Mouse (Mus musculus) mesoderm, embryonic 11.5 days (tissue): ENCODE measurements at regions not wholly inside any gene's neighbourhood (a gene's known extent, or its start where the extent isn't known, plus 50 kb on each side); places are given as distances from the start of the nearest gene placed in this dataset.

Experiments used
- DNase-seq: peaks from one replicate; pipeline ENCODE4 v3.0.0-alpha.2; 2012; ENCODE audit warnings: low read depth, low spot score

DNA sequence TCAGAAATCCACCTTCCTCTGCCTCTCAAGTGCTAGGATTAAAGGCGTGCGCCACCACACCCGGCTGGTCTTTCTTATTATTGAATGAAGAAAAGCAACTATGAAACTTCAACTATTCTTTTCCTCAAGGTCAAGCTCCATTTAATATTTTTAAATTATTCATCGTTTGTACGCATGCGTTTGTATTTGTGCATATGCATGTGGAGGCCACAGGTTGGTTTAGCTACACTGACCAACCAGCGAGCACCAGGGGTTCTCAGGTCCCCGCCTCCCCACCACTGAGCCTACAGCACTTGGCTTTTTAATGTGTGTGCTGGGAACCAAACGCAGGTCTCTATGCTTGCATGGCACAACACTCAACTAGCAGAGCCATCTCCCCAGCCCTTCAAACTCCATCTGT lies 51.0 kb upstream of the Tmem252 start:
- no peak for DNase-seq

DNA sequence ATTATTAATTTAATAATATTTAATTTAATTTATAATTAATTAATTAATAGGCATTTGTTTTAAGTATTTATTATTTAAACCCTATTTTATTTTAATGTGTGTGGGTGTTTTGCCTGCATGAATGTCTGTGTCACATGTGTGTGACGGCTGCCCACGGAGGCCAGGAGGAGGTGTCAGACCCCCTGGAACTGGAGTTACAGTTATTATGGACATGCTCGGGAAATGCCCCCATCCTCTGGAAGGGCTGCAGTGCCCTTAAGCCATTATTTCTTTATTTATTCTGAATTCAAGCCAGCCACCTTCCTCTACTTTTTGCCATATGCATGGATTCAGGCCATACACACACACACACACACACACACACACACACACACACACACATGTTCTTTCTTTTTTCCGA lies 51.5 kb upstream of the Tmem252 start:
- DNase-seq: no peak

DNA sequence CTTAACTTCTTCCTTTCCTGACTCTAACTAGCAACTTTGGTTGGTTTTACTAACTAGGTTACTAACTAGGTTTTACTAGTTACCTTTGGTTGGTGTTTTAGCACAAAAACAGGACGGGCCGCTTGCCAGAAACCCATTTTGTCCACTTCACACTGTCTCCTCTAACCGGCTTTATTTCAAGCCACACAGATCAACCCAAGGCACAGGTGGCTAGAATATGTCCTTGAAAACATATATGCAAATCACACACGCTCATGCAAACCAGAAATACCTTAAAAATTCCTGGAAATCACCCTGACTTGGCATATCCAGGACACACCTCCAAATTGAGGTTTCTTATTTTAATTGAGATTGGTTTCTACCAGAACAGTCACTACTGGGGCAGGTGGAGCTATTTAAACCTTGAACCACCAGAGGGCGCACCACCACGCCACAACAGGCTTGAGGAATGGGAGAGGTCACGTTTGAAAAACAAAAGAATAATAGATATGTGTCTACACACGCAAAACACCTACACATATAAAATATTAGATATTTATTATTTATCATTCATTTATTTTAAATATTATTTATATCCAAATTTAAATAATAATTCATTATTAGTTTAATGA lies 52.1 kb upstream of the Tmem252 start:
- DNase-seq: peak; percentile 80

DNA sequence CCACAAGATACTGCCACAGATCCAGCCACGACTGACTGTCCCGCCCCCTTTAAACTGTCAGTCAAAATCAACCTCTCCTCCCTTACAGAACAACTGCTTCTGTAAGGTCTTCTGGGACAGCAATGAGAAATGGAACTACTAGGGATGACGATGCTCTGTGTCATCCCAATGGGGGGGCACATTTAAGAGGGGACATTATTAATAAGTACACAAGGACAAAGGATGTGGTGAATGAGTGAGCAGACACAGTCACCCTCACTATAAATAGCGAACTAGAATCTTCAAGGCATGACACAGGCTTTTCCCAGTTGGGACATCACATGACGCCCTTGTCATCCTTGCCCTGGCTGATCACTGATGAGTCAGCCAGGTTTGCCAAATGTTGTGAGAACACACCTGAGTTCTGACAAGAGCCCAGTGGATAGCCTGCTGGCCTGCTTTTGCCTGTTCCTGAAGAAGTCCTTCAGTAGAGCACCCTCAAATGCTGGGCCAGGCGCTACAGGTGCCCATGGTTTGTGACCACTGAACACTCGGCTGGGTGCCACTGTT lies 58.0 kb upstream of the Tmem252 start:
- no peak for DNase-seq

DNA sequence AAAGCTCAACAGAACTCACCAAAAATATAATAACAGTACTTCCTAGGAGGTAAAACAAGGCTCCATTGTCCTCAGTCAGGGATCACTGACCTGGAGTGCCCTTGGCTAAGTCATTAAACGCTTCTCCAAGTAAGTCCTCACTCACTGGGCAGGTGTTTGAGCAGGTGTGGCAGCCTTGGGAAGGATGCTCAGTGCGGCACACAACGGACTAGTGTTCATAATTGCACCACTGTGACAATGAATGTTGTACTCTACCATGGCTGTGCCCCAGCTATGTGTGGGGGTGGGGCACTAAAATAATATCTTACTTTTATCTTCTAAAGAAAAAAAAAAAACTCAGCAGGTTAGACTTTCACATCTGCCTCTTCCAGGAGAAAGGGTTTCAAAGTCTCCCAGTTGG lies 52.2 kb upstream of the Pip5k1b start:
- no peak for DNase-seq

DNA sequence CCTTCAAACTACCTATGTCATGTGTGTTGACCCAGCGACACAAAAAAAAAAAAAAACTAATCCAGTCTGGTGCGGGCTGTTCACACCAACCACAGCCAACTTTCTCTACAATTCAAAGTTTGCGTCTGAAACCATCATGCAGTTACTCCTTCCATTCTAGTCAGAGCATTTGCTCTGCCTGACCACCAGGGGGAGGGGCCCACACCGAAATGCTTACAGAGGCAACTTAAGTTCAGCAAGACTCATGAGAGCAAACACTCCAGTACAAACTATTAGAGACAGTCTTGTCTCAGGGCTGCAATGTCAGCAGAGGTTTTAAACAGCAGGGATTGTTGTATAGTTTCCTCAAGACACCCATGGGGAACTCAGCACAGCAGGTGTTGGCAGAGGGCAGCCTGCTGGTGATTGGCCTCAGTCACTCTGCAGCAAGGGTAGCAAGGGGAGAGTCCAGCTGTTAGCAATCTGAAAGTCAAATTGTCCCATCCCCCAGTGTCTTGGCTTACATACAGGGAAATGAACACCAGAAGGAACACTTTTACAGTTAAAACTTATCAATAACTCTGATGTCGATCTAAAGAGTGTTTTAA lies 50.8 kb upstream of the Pip5k1b start:
- peak; percentile 39 for DNase-seq
